Mouse (Mus musculus) thymus, adult 2 months (tissue): ENCODE data around the gene Slc44a3.

Source experiments
- CTCF ChIP-seq: fragments of 200-500 bp; IDR thresholded peaks from 2 replicates; pipeline ENCODE4 v1.5.1; 2012; ENCODE audit warnings: mild to moderate bottlenecking, control low read depth, low read length, moderate library complexity, borderline replicate concordance; ENCODE audit not compliant: control insufficient read depth, poor library complexity, insufficient read depth; ENCODE audit errors: extremely low read depth
- POLR2A ChIP-seq: fragments of 200-500 bp; IDR thresholded peaks from 2 replicates; pipeline ENCODE4 v1.6.1; 2012; ENCODE audit warnings: mild to moderate bottlenecking, low read length, control low read depth, moderate library complexity; ENCODE audit not compliant: control insufficient read depth, poor library complexity, insufficient read depth; ENCODE audit errors: extremely low read depth

- TF ChIP-seq CTCF (no peak), POLR2A (no peak)
Observed at GRCm38 (mm10) chr3:121577641-121578040, 45.4 kb upstream of the Slc44a3 start.
